Mouse (Mus musculus) brain, embryonic 14.5 days (tissue): Measurements from ENCODE around the gene Fadd.

ENCODE experiments used
- CTCF ChIP-seq: fragments of 200-500 bp; IDR thresholded peaks from 2 replicates; pipeline ENCODE4 v1.5.1; 2012; ENCODE audit warnings: inconsistent platforms, mild to moderate bottlenecking, moderate library complexity, borderline replicate concordance; ENCODE audit not compliant: insufficient read depth, insufficient read length; ENCODE audit errors: extremely low read depth
- POLR2A ChIP-seq: fragments of 200-500 bp; IDR thresholded peaks from 2 replicates; pipeline ENCODE4 v1.6.1; 2012; ENCODE audit warnings: mild to moderate bottlenecking, inconsistent platforms, borderline replicate concordance; ENCODE audit not compliant: poor library complexity, insufficient read depth, insufficient read length, severe bottlenecking; ENCODE audit errors: extremely low read depth

DNA sequence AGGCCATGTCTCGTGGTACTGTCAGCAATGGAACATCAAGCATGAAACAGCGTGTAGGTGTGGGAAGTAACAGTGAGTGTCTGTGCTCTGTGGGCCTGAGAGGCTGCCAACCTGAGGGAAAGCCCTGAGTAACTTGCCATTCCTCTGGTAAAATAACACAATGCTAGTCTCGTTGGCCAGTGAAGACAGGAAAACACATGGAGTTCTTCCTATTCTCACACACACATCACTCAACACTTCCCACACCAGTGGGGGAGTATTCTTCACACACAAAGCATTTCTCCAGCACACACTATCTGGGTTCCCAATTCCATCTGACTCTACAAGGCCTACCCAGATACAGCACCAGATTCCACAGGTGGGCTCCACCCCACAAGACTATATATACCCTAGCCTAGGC, 52.4 kb downstream of the Fadd start:
- TF ChIP-seq CTCF (no peak), POLR2A (no peak)
